Mouse (Mus musculus): ENCODE data around the gene Prkag1.

Prkag1 gene

DNA sequence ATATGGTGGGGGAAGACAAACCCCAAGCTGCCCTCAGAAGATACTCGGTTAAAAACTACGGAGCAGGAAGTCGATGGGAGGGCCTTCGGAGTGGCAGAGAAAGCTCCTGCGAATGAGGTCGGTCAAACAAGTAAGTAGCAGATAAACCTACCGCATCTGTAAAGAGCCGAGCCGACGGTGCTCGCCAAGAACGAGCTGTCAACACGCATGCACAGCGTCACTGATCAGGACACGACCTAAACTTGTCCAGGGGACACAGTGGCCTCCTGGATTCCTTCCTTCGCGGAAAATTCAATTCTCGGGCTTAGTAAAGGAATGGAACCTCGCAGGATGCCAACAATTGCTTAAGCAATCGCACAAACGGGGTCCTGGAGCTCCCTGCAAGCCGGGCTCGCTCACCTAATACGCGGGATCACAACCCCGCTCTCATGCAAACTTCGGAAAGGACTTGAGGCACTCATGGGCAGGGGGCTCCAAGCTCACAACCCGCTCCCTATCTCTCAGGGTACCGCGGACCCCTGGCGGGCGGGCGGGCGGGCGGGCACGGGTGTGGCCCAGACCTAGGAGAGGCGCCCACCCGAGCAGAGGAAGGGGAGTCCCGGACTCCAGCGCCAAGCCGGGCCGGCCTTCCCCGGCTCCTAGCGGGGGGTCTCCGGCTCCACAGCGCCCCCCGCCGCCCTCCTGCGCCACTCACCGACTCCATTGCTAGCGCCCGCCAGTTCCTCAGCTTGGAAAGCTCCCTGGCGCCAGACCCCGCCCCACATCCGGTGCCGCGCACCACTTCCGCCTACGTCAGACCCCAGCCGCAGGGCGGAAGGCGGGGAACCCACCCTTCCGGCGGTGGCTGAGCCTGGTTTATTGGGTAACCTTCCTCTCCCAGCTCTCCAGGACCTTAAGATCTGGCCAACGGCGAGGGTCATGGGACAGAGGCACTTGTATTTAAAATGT lies at the start of gene Prkag1:
TSS of gene Prkag1 (minus strand) at position 786 of the 948 bp plus-strand sequence.
- DNase-seq: peak; percentile 96

GRCm38 (mm10) chr15:98877331-98877730 lies 46.0 kb upstream of the Prkag1 start:
- peak; percentile 52 for DNase-seq

- DNase-seq: peak; percentile 94
Measured at GRCm38 (mm10) chr15:98871916-98872888, 40.9 kb upstream of the Prkag1 start.

- no peak for DNase-seq
Measured at GRCm38 (mm10) chr15:98871070-98871915, 40.0 kb upstream of the Prkag1 start, which contains the start of gene Kmt2d. Kmt2d (minus strand) TSS chr15:98871204.

- DNase-seq: no peak
Measured at GRCm38 (mm10) chr15:98870179-98871069, 39.1 kb upstream of the Prkag1 start.

GRCm38 (mm10) chr15:98869342-98870178 lies 38.2 kb upstream of the Prkag1 start:
- DNase-seq: no peak

DNA sequence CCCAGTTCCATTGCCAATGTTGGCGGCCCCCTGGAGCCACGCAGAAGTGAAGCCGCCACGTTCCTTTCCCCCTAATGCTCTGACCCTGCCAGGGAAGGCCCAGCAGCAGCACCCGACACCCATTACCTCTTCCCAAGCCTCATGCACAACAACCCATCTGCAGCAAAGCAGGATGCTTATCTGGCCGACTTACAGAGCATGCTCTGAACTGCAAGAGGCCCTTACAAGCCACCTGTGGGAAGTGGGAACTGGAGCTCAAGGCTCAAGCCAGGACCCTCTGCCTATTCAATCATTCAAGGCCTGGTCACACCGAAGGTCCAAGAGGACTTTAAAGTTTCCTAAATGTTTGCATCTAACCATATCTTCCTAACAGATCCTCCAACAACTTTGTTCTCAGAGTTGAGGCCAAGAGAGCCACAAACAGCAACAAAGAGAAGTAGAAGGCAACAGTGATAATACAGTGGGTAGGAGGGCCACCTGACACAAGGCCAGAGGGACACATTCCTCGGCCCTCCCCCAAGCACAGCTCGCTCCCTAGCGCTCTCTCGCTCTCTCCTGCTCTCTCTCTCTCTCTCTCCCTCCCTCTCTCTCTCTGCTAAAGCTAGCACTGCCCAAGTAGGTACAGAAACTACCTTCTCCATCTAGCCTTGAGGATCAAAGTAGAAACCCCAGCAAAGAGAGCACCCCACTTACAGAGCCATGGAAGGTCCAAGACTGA lies 37.2 kb upstream of the Prkag1 start:
- DNase-seq: no peak

GRCm38 (mm10) chr15:98867321-98867720 lies 36.0 kb upstream of the Prkag1 start:
- DNase-seq: no peak

DNA sequence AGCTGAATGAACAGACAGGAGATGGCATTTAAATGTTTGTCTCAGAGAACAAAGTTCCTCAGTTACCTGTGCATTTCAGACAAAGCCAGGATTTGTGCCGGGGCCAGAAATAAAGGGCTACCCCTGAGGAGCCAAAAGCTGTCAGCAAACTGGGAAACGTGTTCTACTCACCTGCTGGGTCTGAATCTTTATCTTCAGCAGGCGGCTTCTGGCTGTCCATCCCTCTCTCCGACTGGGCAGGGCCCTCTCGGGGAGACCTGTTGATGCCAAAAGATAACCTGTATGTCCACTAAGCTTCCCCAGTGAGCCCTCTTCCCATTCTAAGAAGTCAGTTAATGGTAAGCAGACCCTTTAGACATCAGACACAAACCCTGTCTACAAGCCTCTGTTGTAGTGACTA lies 35.2 kb upstream of the Prkag1 start:
- no peak for DNase-seq

GRCm38 (mm10) chr15:98865771-98866170 lies 34.5 kb upstream of the Prkag1 start:
- DNase-seq: no peak

DNA sequence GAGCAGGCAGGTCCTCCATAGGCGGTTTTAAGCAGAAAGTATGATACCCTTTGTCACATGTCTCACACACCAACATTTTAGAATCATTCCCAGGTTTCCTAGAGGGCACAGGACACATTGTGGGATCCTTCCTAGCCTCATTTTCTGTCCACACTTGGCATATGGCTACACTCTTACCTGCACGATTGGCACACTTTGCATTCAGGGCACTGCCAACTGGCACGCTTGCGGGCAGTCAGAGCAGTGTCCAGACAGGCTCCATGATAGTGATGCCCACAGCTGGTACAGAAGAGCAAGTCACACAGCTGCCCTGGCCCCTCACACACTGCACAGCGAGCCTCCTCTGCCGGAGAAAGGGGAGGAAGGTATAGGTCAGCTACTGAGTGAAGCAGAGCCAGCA lies 33.6 kb upstream of the Prkag1 start:
- no peak for DNase-seq

- DNase-seq: no peak
Measured at GRCm38 (mm10) chr15:98863451-98863958, 32.2 kb upstream of the Prkag1 start.

DNA sequence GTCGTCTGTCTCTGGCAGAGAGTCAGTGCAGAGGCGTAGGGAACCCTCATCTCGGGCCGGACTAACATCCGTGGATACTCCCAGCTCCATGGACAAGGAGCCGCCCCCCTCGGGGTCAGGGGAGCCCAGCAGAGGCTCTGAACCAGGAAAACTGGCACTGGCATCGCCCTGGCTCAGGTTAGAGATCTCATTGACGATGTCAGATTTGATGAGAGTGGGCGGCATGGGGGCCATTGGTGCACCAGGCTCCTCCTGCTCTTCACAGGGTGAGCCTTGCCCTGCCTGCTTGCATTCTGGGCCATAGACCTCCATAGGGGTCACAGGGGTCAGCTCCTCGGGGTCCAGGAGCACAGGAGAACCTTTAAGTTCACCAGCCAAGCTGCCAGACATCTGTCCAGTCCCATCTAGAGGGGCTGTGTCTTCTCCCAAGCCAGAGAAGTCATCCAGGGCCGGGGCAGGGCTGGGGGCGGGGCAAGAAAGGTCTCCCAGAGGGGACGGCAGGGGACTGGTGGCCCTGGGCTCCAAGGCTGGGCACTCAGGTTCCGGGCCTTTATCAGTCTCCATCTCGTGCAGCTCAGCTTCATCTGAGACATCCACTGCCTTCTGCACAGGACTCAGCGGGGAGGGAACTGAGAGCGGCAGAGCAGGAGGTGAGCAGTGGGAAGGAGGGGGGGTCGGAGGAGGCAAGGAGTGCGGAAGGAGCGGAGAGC lies 30.5 kb upstream of the Prkag1 start:
- no peak for DNase-seq

DNA sequence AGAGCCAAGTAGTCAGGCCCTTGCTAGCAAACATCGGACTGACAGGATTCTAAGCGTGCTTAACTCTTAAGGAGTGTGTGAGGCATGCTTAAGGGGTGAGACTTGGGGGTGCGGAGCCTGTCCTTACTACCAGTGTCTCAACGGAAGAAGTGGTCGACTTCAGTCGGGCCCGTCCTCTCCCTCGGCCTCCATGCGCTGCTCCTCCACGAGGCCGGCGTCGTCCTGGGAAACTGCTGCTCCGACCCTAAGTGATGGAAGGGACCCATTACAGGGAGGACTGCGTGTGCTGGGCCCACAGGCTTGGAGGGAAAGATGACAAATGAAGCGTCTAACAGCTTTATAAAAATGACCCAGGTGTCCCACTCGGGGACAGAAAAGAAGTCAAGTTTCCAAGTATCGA lies 29.6 kb upstream of the Prkag1 start:
- DNase-seq: no peak

DNA sequence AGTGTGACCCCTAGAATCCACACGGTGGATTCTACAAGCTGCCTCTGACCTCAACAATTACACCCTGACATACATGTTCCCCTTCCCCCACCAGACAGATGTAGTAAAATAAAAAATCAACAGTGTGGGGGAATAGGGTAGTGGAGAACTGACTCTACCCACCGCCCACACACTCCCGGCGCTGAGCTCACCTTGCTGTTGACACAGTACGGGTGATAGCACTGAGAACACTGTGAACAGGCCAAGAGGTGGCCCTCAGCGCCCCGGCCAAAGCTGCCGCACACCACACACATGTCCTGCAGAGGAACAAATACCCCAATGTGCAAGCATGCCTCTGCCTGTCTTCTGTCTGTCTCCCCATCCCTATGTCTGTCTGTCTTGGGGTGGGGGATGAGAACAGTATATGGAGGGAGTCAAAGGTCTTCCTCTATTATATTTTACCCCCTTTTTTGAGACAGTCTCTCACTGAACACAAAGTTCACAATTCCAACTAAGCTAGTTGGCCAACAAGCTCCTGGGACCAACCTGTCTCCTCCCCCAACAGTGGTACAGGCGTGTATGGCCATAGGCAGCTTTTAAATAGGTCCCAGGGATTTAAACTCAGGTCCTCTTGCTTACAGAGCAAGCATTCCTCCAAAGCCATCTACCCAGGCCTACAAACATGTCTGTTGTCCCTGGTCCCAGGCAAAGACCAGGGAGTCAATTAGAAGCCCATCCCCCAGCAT lies 28.2 kb upstream of the Prkag1 start:
- DNase-seq: no peak

DNA sequence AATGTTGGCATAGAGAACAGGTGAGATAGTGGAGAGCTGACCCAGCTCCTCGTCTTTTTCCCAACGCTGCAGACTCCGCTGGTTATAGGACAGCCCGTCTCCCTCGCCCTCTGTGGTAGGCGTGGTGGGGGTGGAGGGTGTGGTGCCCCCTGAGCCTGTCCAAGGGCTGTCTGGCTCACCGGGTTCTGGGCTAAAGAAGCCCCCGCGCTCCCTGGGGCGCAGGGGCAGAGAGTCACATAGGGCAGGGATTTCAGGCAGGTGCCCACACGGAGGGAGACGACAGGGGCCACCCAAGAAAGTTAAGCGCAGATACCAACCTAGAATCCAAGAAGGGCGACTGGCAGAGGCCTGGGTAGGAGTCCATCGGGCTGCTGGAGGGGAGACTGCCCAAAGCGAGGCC lies 22.9 kb upstream of the Prkag1 start:
- DNase-seq: no peak

DNA sequence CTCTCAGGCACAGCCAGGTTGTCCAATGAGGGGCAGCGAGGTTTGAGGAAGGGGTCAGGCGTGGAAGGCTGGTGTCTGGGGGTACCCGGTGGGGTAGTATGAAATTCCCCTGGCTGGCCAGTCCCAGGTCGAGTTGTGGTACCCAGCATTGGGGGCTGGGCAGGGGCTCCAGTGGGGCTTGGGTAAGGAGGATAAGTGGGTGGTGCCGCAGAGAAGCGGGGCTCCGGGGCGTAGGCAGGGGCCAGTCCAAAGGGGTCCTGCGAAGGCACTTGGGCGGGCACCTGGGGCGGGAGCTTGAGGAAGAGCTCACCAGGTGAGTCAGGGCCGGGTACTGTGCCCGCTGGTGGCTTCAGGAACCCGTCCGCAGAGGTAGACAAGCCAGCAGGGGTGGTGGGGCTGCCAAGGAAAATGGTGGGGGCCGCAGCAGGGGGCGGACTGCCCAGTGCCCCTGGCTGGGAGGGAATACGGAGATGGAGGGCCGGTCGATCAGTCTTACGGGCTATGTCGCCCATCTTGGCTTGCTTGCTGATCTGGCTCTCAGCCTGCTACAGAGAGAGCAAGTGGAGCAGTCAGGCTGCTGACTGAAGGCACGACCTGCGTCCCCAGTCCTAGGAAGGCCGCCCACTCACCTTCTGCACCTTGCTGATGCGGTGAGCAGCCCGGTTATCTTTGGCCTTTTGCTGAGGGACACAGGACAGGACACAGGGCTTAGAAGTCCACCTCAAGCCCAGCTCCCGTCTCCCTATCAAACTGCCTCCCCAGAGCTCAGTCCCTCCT lies 22.0 kb upstream of the Prkag1 start:
- peak; percentile 5 for DNase-seq
